Comparison of ENCODE assay signal across 8 mouse cellular contexts in genomic region chr8:107503354-107503753, GRCm38 (mm10).
A peak's percentile ranks its signal among the peaks of the same experiment; 100 is the strongest.
DNase-seq lines count a peak whose midpoint lies in the region; ATAC-seq and TF ChIP-seq lines count a peak whose summit lies in the region.

No protein-coding gene starts in this region.

- H3K9ac ChIP-seq in hindbrain, embryonic 16.5 days (ENCODE audit: low read depth, low read length) = no peak overlapping the region
- no peak overlapping the region for H3K9ac ChIP-seq in liver, embryonic 15.5 days

- peaks cover 4% of the 10 kb centered on the region for H3K79me3 ChIP-seq in C2C12 (ENCODE audit: low read depth)

- H3ac ChIP-seq in C2C12 (ENCODE audit: control insufficient read depth, insufficient read length, low read depth) = peak overlapping the region; percentile 2

- no peaks in the 10 kb centered on the region for H3K27me3 ChIP-seq in C2C12 (ENCODE audit: control insufficient read depth, insufficient read depth, insufficient read length)
- H3K27me3 ChIP-seq in hindbrain, embryonic 16.5 days (replicated peaks; ENCODE audit: control insufficient read depth, insufficient read depth, low read length) = no peaks in the 10 kb centered on the region
- H3K27me3 ChIP-seq in liver, embryonic 15.5 days = no peaks in the 10 kb centered on the region

- DNase-seq in c-Kit-positive CD71-negative TER-119-negative erythroid progenitor cells, embryonic 14.5 days (ENCODE audit: low read depth) = peak; percentile 35
- no peak for DNase-seq in left cerebral cortex, adult 2 months (ENCODE audit: extremely low spot score in 1 of 2, low spot score in 2 of 2)
- no peak for DNase-seq in heart, postnatal 25 days (ENCODE audit: low spot score)
- no peak for DNase-seq in layer of hippocampus, adult 9-11 months

- no peaks in the 10 kb centered on the region for H3K4me1 ChIP-seq in hindbrain, embryonic 16.5 days (ENCODE audit: control insufficient read depth, insufficient read depth, low read depth, low read length)
- peaks cover 37% of the 10 kb centered on the region for H3K4me1 ChIP-seq in liver, embryonic 15.5 days (replicated peaks)

- peaks cover 20% of the 10 kb centered on the region for H3K36me3 ChIP-seq in C2C12 (ENCODE audit: control insufficient read depth, insufficient read depth)
- H3K36me3 ChIP-seq in hindbrain, embryonic 16.5 days (ENCODE audit: control insufficient read depth, insufficient read depth, low read length) = peaks cover 4% of the 10 kb centered on the region; the same call in 1 of the 2 replicates
- H3K36me3 ChIP-seq in liver, embryonic 15.5 days (replicated peaks) = peaks cover 23% of the 10 kb centered on the region

- no peak overlapping the region for H3K4me2 ChIP-seq in hindbrain, embryonic 16.5 days (ENCODE audit: low read length)
- H3K4me2 ChIP-seq in liver, embryonic 15.5 days = peak overlapping the region; percentile 33

- H3K9me3 ChIP-seq in hindbrain, embryonic 16.5 days (ENCODE audit: control insufficient read depth, low read length) = no peaks in the 10 kb centered on the region
- H3K9me3 ChIP-seq in liver, embryonic 15.5 days (replicated peaks) = no peaks in the 10 kb centered on the region

- 12% methylated on average over 6 of the region's 6 CpGs for WGBS in hindbrain, embryonic 16.5 days
- 4% methylated on average over 6 of the region's 6 CpGs for WGBS in liver, embryonic 15.5 days (ENCODE audit: insufficient replicate concordance)

- no peak overlapping the region for H3K4me3 ChIP-seq in C2C12 (ENCODE audit: insufficient read depth, poor library complexity, severe bottlenecking)
- H3K4me3 ChIP-seq in hindbrain, embryonic 16.5 days (ENCODE audit: low read length) = no peak overlapping the region
- H3K4me3 ChIP-seq in liver, embryonic 15.5 days (replicated peaks) = no peak overlapping the region
- no peak overlapping the region for H3K4me3 ChIP-seq in left cerebral cortex, adult 2 months

- intact Hi-C loops in left cerebral cortex, adult 2 months (cut with DNase I) = no loop called here
- intact Hi-C loops in heart, postnatal 25 days (cut with DNase I) = no loop called here

- peaks cover 36% of the 10 kb centered on the region for H3K79me2 ChIP-seq in C2C12 (ENCODE audit: control insufficient read depth, insufficient read depth)

- ATAC-seq in hindbrain, embryonic 16.5 days = peak; percentile 60; the same call in 1 of the 2 replicates
- peak; percentile 29; the same call in 1 of the 2 replicates for ATAC-seq in liver, embryonic 15.5 days (ENCODE audit: insufficient read depth)
- no peak for ATAC-seq in CD4-positive, CD25-positive, alpha-beta regulatory T cell, adult 4 months

- TF ChIP-seq CTCF in C2C12 (IDR thresholded peaks at IDR 0.05; ENCODE audit: control insufficient read depth, insufficient read depth, insufficient read length) = no peak
- TF ChIP-seq CTCF in left cerebral cortex, adult 2 months (IDR thresholded peaks at IDR 0.05) = no peak

- H3K27ac ChIP-seq in hindbrain, embryonic 16.5 days (ENCODE audit: low read depth, low read length) = no peak overlapping the region
- peak overlapping the region; percentile 61 for H3K27ac ChIP-seq in liver, embryonic 15.5 days (replicated peaks)
- H3K27ac ChIP-seq in left cerebral cortex, adult 2 months = no peak overlapping the region

TF ChIP-seq in C2C12, 6 proteins besides CTCF, POLR2A, EP300 and RAD21:
- TF ChIP-seq MYOD1 (IDR thresholded peaks at IDR 0.05; ENCODE audit: control insufficient read depth, insufficient read length, low read depth) = peak; percentile 79
- no peak for TF ChIP-seq USF1 (IDR thresholded peaks at IDR 0.05; ENCODE audit: low read depth)
- TF ChIP-seq CEBPB (IDR thresholded peaks at IDR 0.05; ENCODE audit: low read depth) = no peak
- TF ChIP-seq MYOG (IDR thresholded peaks at IDR 0.05; ENCODE audit: control insufficient read depth, extremely low read depth, insufficient read length) = no peak
- TF ChIP-seq MAX (IDR thresholded peaks at IDR 0.05) = peak; percentile 52
- no peak for TF ChIP-seq FOSL1 (IDR thresholded peaks at IDR 0.05; ENCODE audit: insufficient read depth, low read length, poor library complexity, severe bottlenecking)
